Mouse (Mus musculus) testis, adult 2 months (tissue): Measurements from ENCODE around the gene Mef2a.

Experiments used
- CTCF ChIP-seq: fragments of 200-500 bp; IDR thresholded peaks from 2 replicates; pipeline ENCODE4 v1.5.1; 2012; ENCODE audit warnings: low read depth, mild to moderate bottlenecking, inconsistent platforms, low read length, moderate library complexity; ENCODE audit not compliant: control insufficient read depth, insufficient read depth, insufficient replicate concordance
- POLR2A ChIP-seq: fragments of 200-500 bp; IDR thresholded peaks from 2 replicates; pipeline ENCODE4 v1.6.1; 2012; ENCODE audit warnings: low read depth, mild to moderate bottlenecking, inconsistent platforms, low read length, moderate library complexity; ENCODE audit not compliant: control insufficient read depth

- TF ChIP-seq CTCF (no peak), POLR2A (no peak)
Observed at GRCm38 (mm10) chr7:67227538-67227937, 145.1 kb downstream of the Mef2a start.
